Mouse (Mus musculus) limb, embryonic 13.5 days (tissue): ENCODE measurements around the gene Gm20388. TPM values are rescaled to one million over a fixed set of nuclear protein-coding genes. Genes with fewer than 3 reads are reported as not detected.

Experiments
- ATAC-seq: fragments of 200-750 bp; cut with Nextera tagmentation; 2 replicates; pipeline ENCODE4 v1.8.0; 2017; ENCODE audit warnings: low read depth, moderate number of reproducible peaks, moderate TSS enrichment; ENCODE audit not compliant: low FRiP score
- H3K27ac ChIP-seq: fragments of 300-500 bp; sonication (generic); 2 replicates; pipeline ENCODE4 v1.5.1; 2015; ENCODE audit warnings: inconsistent platforms, mild to moderate bottlenecking, moderate library complexity
- H3K27me3 ChIP-seq: fragments of 300-500 bp; sonication (generic); 2 replicates; pipeline ENCODE4 v1.6.1; 2015; ENCODE audit warnings: mild to moderate bottlenecking, inconsistent platforms
- H3K36me3 ChIP-seq: fragments of 300-500 bp; sonication (generic); 2 replicates; pipeline ENCODE4 v1.6.1; 2015; ENCODE audit warnings: inconsistent platforms, mild to moderate bottlenecking, moderate library complexity
- H3K4me1 ChIP-seq: fragments of 300-500 bp; sonication (generic); 2 replicates; pipeline ENCODE4 v1.6.1; 2015; ENCODE audit warnings: inconsistent platforms
- H3K4me2 ChIP-seq: fragments of 300-500 bp; sonication (generic); replicated peaks from 2 replicates; pipeline ENCODE4 v1.6.1; 2015; ENCODE audit warnings: inconsistent platforms, mild to moderate bottlenecking, moderate library complexity
- H3K4me3 ChIP-seq: fragments of 300-500 bp; sonication (generic); 2 replicates; pipeline ENCODE4 v1.5.1; 2015; ENCODE audit warnings: moderate library complexity, mild to moderate bottlenecking, inconsistent platforms
- H3K9ac ChIP-seq: fragments of 300-500 bp; sonication (generic); 2 replicates; pipeline ENCODE4 v1.6.1; 2015; ENCODE audit warnings: mild to moderate bottlenecking, inconsistent platforms
- H3K9me3 ChIP-seq: fragments of 300-500 bp; sonication (generic); 2 replicates; pipeline ENCODE4 v1.6.1; 2016; ENCODE audit warnings: inconsistent platforms
- WGBS: fragments of 180-500 bp; shearing (Covaris S2); methylation state at CpG from one replicate; pipeline ENCODE4 v1.1.7; 2015; 5-methylcytosine and 5-hydroxymethylcytosine counted together
- polyA plus RNA-seq: library from polyadenylated mRNA; unstranded; fragments of >200 nt; fragmentation: Nextera tagmentation; extraction: Ambion mirVana; gene quantifications from 2 replicates; pipeline ENCODE4 v1.2.1, GENCODE M21; 2015

The Gm20388 gene
- polyA plus RNA-seq, 1 experiment from 2014 or later, result 7.1 TPM

- ATAC-seq, result no peak
- H3K4me2 ChIP-seq, result peak overlapping the region; percentile 21
- peaks cover 90% of the 10 kb centered on the region for H3K4me1 ChIP-seq
- H3K9ac ChIP-seq, result peak overlapping the region; percentile 1; the same call in 1 of the 2 replicates
- H3K4me3 ChIP-seq, result no peak overlapping the region
- no peaks in the 10 kb centered on the region for H3K9me3 ChIP-seq
- peak overlapping the region; percentile 77 for H3K27ac ChIP-seq
- no peaks in the 10 kb centered on the region for H3K27me3 ChIP-seq
- 45% methylated on average over 19 of the region's 19 CpGs for WGBS
- H3K36me3 ChIP-seq, result no peaks in the 10 kb centered on the region
These were observed 357.9 kb downstream of the Gm20388 start for GRCm38 (mm10) chr8:120268541-120268980.

- WGBS, result 67% methylated on average over 13 of the region's 13 CpGs
- Histone ChIP-seq H3K4me3 (no peak overlapping the region), H3K9ac (no peak overlapping the region), H3K4me1 (peaks cover 92% of the 10 kb centered on the region), H3K27ac (no peak overlapping the region; the same call in 1 of the 2 replicates), H3K27me3 (no peaks in the 10 kb centered on the region), H3K36me3 (no peaks in the 10 kb centered on the region), H3K9me3 (no peaks in the 10 kb centered on the region), H3K4me2 (no peak overlapping the region)
- ATAC-seq, result no peak
These were observed 359.8 kb downstream of the Gm20388 start for GRCm38 (mm10) chr8:120270449-120270848.

GRCm38 (mm10) chr8:120273430-120273829, 362.8 kb downstream of the Gm20388 start:
- no peak for ATAC-seq
- Histone ChIP-seq H3K36me3 (no peaks in the 10 kb centered on the region), H3K27ac (no peak overlapping the region; the same call in 1 of the 2 replicates), H3K4me3 (no peak overlapping the region), H3K4me2 (no peak overlapping the region), H3K9me3 (no peaks in the 10 kb centered on the region), H3K4me1 (peaks cover 91% of the 10 kb centered on the region), H3K9ac (no peak overlapping the region), H3K27me3 (no peaks in the 10 kb centered on the region)
- 76% methylated on average over 4 of the region's 4 CpGs for WGBS

- Histone ChIP-seq H3K4me2 (peak overlapping the region; percentile 70), H3K9ac (peak overlapping the region; percentile 46; the same call in 1 of the 2 replicates), H3K27me3 (no peaks in the 10 kb centered on the region), H3K9me3 (no peaks in the 10 kb centered on the region), H3K27ac (peak overlapping the region; percentile 96), H3K4me1 (peaks cover 87% of the 10 kb centered on the region), H3K4me3 (peak overlapping the region; percentile 36), H3K36me3 (no peaks in the 10 kb centered on the region)
- under 1% methylated on average over 49 of the region's 49 CpGs for WGBS
- peak; percentile 88 for ATAC-seq
These were observed 365.6 kb downstream of the Gm20388 start for GRCm38 (mm10) chr8:120276051-120276890.

GRCm38 (mm10) chr8:120276891-120277426, 366.3 kb downstream of the Gm20388 start:
- H3K27me3 ChIP-seq, result no peaks in the 10 kb centered on the region
- peaks cover 86% of the 10 kb centered on the region for H3K4me1 ChIP-seq
- H3K4me2 ChIP-seq, result peak overlapping the region; percentile 70
- H3K9ac ChIP-seq, result 0 out of 2 replicates have a peak overlapping the region, but pooled peaks have one; percentile 46
- peak overlapping the region; percentile 36 for H3K4me3 ChIP-seq
- H3K36me3 ChIP-seq, result no peaks in the 10 kb centered on the region
- no peaks in the 10 kb centered on the region for H3K9me3 ChIP-seq
- ATAC-seq, result no peak
- peak overlapping the region; percentile 96 for H3K27ac ChIP-seq
- 1% methylated on average over 16 of the region's 16 CpGs for WGBS

GRCm38 (mm10) chr8:120278009-120278408, 367.4 kb downstream of the Gm20388 start:
- Histone ChIP-seq H3K9me3 (no peaks in the 10 kb centered on the region), H3K27ac (peak overlapping the region; percentile 96), H3K36me3 (no peaks in the 10 kb centered on the region), H3K27me3 (no peaks in the 10 kb centered on the region), H3K9ac (no peak overlapping the region; the same call in 1 of the 2 replicates), H3K4me3 (no peak overlapping the region), H3K4me2 (peak overlapping the region; percentile 70), H3K4me1 (peaks cover 93% of the 10 kb centered on the region)
- ATAC-seq, result no peak
- 50% methylated on average over 14 of the region's 14 CpGs for WGBS

GRCm38 (mm10) chr8:120279418-120279817, 368.8 kb downstream of the Gm20388 start:
- no peaks in the 10 kb centered on the region for H3K27me3 ChIP-seq
- 83% methylated on average over 8 of the region's 8 CpGs for WGBS

GRCm38 (mm10) chr8:120281487-120281886, 370.8 kb downstream of the Gm20388 start:
- 17% methylated on average over 4 of the region's 4 CpGs for WGBS
- Histone ChIP-seq H3K27ac (no peak overlapping the region), H3K9me3 (no peaks in the 10 kb centered on the region), H3K27me3 (no peaks in the 10 kb centered on the region), H3K36me3 (no peaks in the 10 kb centered on the region), H3K4me3 (no peak overlapping the region), H3K9ac (no peak overlapping the region), H3K4me2 (no peak overlapping the region), H3K4me1 (peaks cover 93% of the 10 kb centered on the region)
- ATAC-seq, result no peak

More at GRCm38 (mm10) chr8:120279418-120279817, 368.8 kb downstream of the Gm20388 start:
- H3K4me2 ChIP-seq, result no peak overlapping the region
- H3K4me3 ChIP-seq, result no peak overlapping the region
- peaks cover 93% of the 10 kb centered on the region for H3K4me1 ChIP-seq
- ATAC-seq, result no peak
- H3K36me3 ChIP-seq, result no peaks in the 10 kb centered on the region
- no peak overlapping the region for H3K9ac ChIP-seq
- no peaks in the 10 kb centered on the region for H3K9me3 ChIP-seq
- H3K27ac ChIP-seq, result peak overlapping the region; percentile 7; the same call in 1 of the 2 replicates

GRCm38 (mm10) chr8:120282465-120282864, 371.8 kb downstream of the Gm20388 start:
- no peaks in the 10 kb centered on the region for H3K27me3 ChIP-seq
- no peak for ATAC-seq
- H3K9me3 ChIP-seq, result no peaks in the 10 kb centered on the region
- H3K4me3 ChIP-seq, result no peak overlapping the region
- H3K9ac ChIP-seq, result peak overlapping the region; percentile 39; the same call in 1 of the 2 replicates
- peak overlapping the region; percentile 28; the same call in 1 of the 2 replicates for H3K4me2 ChIP-seq
- 11% methylated on average over 5 of the region's 5 CpGs for WGBS
- H3K27ac ChIP-seq, result peak overlapping the region; percentile 79
- H3K36me3 ChIP-seq, result no peaks in the 10 kb centered on the region
- peaks cover 88% of the 10 kb centered on the region for H3K4me1 ChIP-seq

GRCm38 (mm10) chr8:120284265-120284664, 373.6 kb downstream of the Gm20388 start:
- Histone ChIP-seq H3K4me3 (no peak overlapping the region), H3K27ac (peak overlapping the region; percentile 79), H3K36me3 (no peaks in the 10 kb centered on the region), H3K4me1 (peaks cover 88% of the 10 kb centered on the region), H3K27me3 (no peaks in the 10 kb centered on the region), H3K9ac (no peak overlapping the region), H3K9me3 (no peaks in the 10 kb centered on the region), H3K4me2 (peak overlapping the region; percentile 39)
- 19% methylated on average over 9 of the region's 9 CpGs for WGBS
- no peak for ATAC-seq

- Histone ChIP-seq H3K36me3 (no peaks in the 10 kb centered on the region), H3K9ac (no peak overlapping the region; the same call in 1 of the 2 replicates), H3K4me3 (no peak overlapping the region), H3K9me3 (no peaks in the 10 kb centered on the region), H3K27ac (peak overlapping the region; percentile 79), H3K27me3 (no peaks in the 10 kb centered on the region), H3K4me2 (peak overlapping the region; percentile 39), H3K4me1 (peaks cover 93% of the 10 kb centered on the region)
- 16% methylated on average over 3 of the region's 3 CpGs for WGBS
- 0 out of 2 replicates have a peak, but pooled peaks have one; percentile 7 for ATAC-seq
These were observed 374.4 kb downstream of the Gm20388 start for GRCm38 (mm10) chr8:120285033-120285432.

GRCm38 (mm10) chr8:120285878-120286277, 375.2 kb downstream of the Gm20388 start:
- WGBS, result 51% methylated on average over 9 of the region's 9 CpGs
- H3K36me3 ChIP-seq, result no peaks in the 10 kb centered on the region
- no peaks in the 10 kb centered on the region for H3K27me3 ChIP-seq
- H3K4me2 ChIP-seq, result peak overlapping the region; percentile 39; the same call in 1 of the 2 replicates
- H3K9ac ChIP-seq, result 0 out of 2 replicates have a peak overlapping the region, but pooled peaks have one; percentile 4
- H3K27ac ChIP-seq, result peak overlapping the region; percentile 39; the same call in 1 of the 2 replicates
- no peak overlapping the region for H3K4me3 ChIP-seq
- no peaks in the 10 kb centered on the region for H3K9me3 ChIP-seq
- ATAC-seq, result no peak
- peaks cover 93% of the 10 kb centered on the region for H3K4me1 ChIP-seq
